Mouse (Mus musculus) embryo, embryonic 9.5 days (tissue): ENCODE results near the gene Cmc1.

ENCODE experiments used
- DNase-seq: peaks from one replicate; pipeline ENCODE4 v3.0.0-alpha.2; 2017; ENCODE audit errors: extremely low spot score

Gene Cmc1

DNA sequence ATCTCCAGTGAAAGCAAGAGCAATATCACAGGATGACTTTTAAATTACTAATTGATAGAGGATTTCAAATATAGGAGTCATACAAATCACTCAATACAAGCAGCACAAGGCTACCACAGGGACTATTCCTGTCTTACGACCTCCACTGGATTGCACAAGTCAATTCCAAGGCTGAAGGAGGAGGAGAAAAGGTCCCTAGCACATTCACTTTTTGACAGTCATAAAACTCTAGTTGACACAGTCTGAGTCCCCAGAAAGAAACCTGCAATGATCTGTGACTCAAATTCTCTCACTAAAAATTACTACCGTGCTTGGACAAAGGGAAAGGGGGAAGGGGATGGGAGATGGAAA, 39.6 kb downstream of the Cmc1 start:
- DNase-seq = no peak

GRCm38 (mm10) chr9:118109697-118110359, 40.1 kb downstream of the Cmc1 start:
- DNase-seq = no peak

DNA sequence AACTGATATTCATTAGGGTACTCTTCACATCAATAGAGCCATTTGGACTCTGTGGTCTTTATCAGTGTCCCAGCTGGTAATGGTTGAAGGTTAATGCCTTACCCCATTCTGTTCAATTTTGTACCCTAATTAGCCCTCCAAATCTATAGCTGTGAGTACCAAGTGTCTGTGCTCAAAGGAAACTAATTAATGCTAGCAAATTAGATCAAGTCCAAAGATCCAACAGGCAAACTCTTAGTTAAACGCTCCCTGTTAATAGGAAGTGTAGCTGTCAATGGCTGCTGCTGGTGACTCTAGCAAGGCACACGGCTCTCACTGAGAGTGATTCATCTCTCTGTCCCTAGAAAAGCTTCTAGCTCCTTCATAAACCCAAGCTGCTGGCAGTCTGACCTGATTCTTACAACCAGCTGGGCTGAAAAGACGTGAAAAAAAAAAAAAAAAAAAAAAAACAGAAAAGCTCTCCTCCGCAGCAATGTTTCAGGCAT, 41.4 kb downstream of the Cmc1 start:
- no peak for DNase-seq

DNA sequence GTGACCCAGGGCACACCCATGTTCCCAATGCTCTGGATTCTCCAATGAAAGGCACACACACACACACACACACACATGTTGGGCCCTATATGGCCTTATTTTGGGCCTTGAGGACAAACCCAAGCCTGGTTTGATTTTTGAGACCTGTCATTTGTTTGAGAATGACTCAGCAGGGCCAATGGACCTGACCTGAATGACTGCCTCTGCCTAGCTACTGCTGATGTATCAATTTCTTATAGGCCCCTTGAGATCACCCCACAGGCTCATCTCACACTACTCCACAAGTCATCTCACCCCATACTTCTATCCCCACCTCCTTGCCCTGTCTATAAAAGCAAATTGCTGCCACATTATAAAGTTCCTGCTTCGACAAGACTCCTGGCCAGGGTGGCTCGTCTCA, 48.2 kb downstream of the Cmc1 start:
- DNase-seq = no peak

GRCm38 (mm10) chr9:118100484-118100883, 49.5 kb downstream of the Cmc1 start:
- no peak for DNase-seq

- peak; percentile 11 for DNase-seq
These were observed 50.6 kb downstream of the Cmc1 start for GRCm38 (mm10) chr9:118099395-118099794.

GRCm38 (mm10) chr9:118083834-118084233, 66.1 kb downstream of the Cmc1 start:
- no peak for DNase-seq

GRCm38 (mm10) chr9:118082575-118083431, 67.2 kb downstream of the Cmc1 start:
- peak; percentile 27 for DNase-seq

DNA sequence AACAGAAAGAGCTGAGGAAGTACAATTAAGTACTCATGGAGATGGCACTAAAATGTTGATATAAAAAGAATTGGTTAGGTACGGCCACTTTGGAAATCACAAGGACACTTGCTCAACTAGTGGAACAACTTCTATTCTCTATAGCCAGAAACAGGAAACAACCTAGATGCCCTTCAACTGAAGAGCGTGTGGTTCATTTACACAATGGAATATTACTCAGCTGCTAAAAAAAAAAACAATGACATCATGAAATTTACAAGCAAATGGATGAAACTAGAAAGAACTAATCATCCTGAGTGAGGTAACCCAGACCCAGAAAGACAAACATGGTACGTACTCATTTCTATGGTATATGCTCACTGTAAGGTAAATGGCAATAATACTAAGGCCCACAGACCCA, 76.6 kb downstream of the Cmc1 start:
- no peak for DNase-seq

DNA sequence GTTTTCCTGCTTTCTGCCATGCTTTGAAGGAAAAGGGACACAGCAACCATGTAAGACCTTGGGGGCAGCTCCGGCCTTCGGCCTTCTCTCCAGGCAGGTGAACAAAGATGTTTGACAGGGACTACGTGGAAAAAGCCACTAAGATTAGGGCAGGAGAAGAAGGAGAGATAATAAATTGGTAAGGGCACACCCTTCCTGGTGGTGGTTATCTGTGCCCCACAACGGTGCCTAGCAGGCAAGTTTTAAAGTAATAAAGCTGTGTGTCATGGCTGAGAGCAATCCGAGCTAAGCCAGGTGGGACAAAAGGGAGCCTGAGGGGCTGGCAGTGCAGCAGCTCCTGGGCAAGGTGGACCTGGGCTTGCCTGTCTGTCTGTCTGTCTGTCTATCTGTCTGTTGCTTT, 77.9 kb downstream of the Cmc1 start:
- no peak for DNase-seq

DNA sequence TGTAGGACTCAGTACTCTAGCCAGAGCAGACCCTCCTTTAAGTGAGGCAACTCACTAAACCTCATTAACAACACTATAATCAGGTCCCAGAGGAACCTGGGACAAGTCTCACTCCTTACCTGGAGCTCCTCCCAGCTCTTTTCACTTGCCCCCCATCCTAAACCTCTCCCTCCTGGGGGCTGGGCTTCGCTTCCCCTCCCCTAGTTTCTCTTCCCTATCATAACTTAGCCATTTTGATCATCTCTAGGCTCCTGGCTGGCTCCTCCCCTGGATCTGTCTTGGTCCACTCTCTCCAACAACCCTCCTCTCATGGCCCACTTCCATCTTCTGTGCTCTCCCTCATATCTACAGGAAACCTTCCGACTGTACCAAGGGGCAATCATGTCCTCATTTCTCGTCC, 78.6 kb downstream of the Cmc1 start:
- DNase-seq = no peak

- no peak for DNase-seq
These were observed 79.5 kb downstream of the Cmc1 start for GRCm38 (mm10) chr9:118070442-118070841.

GRCm38 (mm10) chr9:118059101-118059500, 90.9 kb downstream of the Cmc1 start:
- no peak for DNase-seq

DNA sequence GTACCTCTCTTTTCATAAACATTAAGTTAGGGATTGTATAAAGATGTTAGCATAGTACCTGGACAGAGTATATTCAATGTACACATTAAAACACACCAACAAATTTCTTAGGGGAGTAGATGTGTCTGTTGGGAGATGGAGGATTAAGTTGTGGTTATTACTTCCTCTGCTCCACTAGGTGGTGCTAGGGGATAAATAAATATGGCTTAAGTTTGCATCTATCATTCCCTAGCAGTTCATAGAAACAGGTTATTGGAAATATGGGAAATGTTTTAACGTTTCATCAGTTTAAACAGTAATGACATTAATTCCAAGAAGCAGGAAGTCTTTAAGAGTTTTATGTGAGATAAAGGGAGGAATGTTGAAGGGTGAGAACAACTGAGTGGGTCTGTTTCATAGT, 96.7 kb downstream of the Cmc1 start:
- peak; percentile 9 for DNase-seq

GRCm38 (mm10) chr9:118045011-118045533, 104.9 kb downstream of the Cmc1 start:
- no peak for DNase-seq

- no peak for DNase-seq
These were observed 106.4 kb downstream of the Cmc1 start for GRCm38 (mm10) chr9:118043581-118043980.

DNA sequence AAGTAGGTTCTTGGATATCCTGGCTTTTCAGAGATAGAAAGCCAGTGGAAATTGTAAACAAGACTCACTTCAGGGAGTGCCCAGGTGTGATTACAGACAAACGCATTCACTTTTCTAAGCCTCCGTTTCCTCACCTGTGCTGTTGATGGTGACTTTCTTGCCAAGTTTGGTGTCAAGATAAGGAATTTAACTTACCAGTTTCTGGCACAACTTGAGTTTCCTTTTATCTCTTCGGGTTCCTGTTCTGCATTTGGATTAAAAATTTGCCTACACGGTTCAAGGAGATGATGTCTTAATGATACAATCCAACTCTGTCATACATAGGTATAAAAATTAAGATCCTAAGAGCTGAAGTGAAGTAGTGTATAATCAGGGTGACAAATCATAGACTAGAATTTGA, 107.2 kb downstream of the Cmc1 start:
- no peak for DNase-seq

- peak; percentile 14 for DNase-seq
These were observed 108.3 kb downstream of the Cmc1 start for GRCm38 (mm10) chr9:118041646-118042045.

DNA sequence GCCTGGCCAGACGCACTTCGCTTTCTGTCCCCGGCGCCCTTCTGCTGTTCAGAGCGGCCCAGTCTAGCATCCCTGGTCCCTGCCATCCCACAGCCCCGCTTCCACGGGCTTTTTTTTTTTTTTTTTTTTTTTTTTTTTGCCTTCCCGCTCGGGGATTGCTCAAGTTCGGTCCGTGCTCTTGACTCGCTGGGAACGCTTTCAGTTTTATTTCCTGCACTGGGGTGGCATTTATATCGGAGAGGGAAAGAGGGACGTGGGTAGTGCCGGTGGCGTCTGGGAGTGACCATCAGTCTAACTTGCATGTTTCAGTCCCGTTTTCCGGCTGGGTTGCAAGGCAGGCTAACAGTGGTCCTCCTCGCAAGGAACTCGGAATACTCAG, 109.0 kb downstream of the Cmc1 start:
- DNase-seq = peak; percentile 21

DNA sequence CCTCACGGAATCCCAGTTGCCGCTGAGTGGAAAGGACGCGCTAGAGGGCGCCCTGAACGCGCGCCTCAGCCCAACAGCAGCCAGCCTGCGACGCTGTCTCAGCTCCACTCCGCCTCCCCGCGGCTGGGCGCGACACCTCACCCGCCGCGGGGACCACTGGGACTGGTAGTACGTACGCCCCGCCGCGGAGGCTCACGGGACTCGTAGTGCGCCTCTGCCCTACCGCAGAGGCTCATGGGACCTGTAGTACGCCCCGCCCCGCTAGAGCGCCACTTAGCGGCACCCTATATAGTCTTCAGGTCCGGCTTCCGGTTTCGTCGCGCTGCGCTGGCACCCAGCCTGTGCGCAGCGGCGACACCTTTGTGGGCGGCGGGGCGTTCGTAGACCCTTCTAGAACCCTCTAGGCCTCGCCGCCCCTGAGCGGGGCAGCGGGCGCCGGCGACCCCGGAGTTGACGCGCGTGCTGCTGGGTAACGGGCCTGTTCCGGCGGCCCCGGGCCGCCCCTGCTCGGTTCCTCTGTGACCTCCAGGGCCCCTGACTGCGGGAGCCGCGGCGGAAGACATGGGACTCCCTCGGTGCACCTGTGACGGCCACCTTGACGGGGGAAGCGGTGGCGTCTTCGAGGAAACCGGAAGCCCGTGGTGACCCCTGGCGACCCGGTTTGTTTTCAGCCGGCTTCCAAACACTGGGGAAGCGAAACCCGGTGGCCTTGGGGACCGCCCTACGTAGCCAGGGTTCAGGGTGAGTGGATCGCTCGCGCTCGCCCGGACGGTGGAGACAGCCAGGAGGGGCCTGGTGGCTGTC, 109.6 kb downstream of the Cmc1 start, which contains the start of gene Azi2:
TSS of gene Azi2 (plus strand) at position 282 of the 804 bp plus-strand sequence.
- DNase-seq = peak; percentile 96

DNA sequence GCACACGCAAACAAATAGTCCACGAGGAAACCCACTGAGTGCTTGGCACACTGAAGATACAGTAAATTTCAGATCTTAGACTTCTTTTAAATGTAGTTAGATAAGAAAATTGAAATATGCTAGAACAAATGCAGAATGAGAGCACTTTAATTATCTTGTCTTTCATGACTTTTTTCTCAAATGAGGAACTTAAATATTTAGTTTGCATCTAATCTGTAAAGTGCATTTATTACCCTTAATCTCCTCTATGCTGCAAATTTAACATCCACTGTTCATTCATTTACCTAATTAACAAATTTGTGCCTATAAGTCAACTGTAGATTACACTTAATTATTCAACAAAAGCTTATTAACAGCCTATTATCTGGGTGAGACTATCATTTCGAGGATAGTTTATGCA, 115.0 kb downstream of the Cmc1 start:
- DNase-seq = no peak

- DNase-seq = no peak
These were observed 118.3 kb downstream of the Cmc1 start for GRCm38 (mm10) chr9:118031694-118032093.
